Mouse (Mus musculus): ENCODE results near the gene Gm11011.

Gene Gm11011

DNA sequence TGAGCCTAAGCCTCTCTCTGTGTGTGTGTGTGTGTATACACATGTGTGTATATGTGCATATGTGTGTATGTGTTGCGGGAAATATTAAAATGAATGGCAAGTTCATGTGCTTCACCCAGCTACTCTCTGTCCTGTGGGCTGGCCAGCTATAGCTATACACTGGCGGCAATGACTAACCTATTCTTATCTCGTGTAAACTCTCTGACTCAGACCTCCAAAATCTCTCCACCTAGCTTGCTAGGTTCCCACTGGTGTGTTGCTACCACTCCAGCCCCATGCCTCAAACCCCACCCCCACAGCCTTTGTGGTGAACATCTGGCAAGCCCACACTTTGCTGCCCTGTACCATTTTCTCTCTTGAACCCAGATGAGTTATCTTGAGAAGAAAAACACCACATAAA is 857 bp downstream of the Gm11011 start:
- no peak for DNase-seq

- no peak for DNase-seq
Observed at GRCm38 (mm10) chr2:169585631-169586285, 1.8 kb downstream of the Gm11011 start.

GRCm38 (mm10) chr2:169584745-169585456 is 2.6 kb downstream of the Gm11011 start:
- no peak for DNase-seq

GRCm38 (mm10) chr2:169583476-169583875 is 4.1 kb downstream of the Gm11011 start:
- no peak for DNase-seq

DNA sequence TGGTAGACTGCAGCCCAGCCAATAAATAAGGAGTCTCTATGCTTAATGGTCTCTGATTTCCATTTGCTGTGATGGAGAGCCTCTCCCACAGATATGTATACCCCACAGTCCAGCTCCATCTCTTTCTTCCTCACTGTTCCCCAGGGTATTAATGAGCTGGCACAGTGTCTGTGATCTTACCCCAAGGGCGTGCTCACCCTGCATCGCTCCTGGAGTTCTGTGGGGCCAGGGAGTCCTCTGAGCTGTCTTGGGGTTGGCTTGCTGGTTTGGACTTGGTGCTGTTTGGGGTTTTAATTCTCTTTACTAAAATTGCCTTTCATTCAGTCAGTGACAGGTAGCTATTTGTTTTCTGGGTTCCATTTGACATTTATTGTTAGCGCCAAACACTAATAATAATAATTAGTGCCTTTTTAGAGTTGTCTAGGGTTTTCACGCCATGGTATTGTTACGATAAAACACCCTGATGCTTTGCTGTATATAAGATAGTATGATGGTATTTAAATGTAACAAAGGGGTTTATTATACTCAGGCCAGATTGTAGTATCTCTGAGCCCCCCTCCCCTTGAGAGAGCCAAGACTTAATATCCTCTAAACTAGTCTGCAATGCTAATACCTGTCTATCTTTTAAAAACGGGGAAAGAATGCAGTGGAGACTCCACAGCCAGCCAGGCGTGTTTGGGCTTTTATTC is 9.9 kb downstream of the Gm11011 start:
- no peak for DNase-seq

GRCm38 (mm10) chr2:169570063-169570462 is 17.5 kb downstream of the Gm11011 start:
- no peak for DNase-seq

- no peak for DNase-seq
Observed at GRCm38 (mm10) chr2:169566159-169566558, 21.4 kb downstream of the Gm11011 start.

- DNase-seq, result no peak
Observed at GRCm38 (mm10) chr2:169565751-169566150, 21.8 kb downstream of the Gm11011 start.

DNA sequence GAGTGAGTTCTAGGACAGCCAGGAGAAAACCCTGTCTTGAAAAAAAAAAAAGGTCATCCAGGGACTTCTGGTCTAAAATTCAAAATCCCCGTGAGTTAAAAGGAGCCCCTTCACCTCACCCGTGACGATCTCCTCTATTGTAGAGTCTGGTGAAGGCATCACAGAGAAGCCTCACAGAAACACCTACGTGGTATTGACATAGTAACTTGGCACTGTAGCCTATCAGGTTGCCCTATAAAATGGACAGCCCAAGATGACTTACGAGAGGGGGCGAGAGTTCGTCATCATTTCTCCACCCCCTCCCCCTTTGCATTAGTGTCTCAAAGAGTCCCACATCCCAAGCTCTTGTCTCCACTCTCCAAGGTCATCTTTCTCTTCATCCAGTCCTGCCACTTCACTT is 41.9 kb downstream of the Gm11011 start:
- DNase-seq, result no peak

GRCm38 (mm10) chr2:169538906-169539305 is 48.6 kb downstream of the Gm11011 start:
- no peak for DNase-seq

Data from kidney, postnatal 25 days (tissue).